Mouse (Mus musculus) midbrain, embryonic 12.5 days (tissue): Measurements from ENCODE around the gene Esp38. TPM values are rescaled to one million over a fixed set of nuclear protein-coding genes. Genes with fewer than 3 reads are reported as not detected.
"Not testable (repeated sequence)": the region's sequence is repeated elsewhere in the genome, so short reads cannot be mapped to it uniquely, and the experiment has no call there.

Source experiments
- ATAC-seq: fragments of 200-750 bp; cut with Nextera tagmentation; 2 replicates; pipeline ENCODE4 v1.8.0; 2017; ENCODE audit warnings: low read depth, moderate TSS enrichment, moderate library complexity; ENCODE audit not compliant: low FRiP score
- H3K27ac ChIP-seq: fragments of 300-500 bp; sonication (generic); replicated peaks from 2 replicates; pipeline ENCODE4 v1.5.1; 2016; ENCODE audit warnings: mild to moderate bottlenecking
- H3K27me3 ChIP-seq: fragments of 300-500 bp; sonication (generic); 2 replicates; pipeline ENCODE4 v1.6.1; 2016; ENCODE audit warnings: mild to moderate bottlenecking
- H3K36me3 ChIP-seq: fragments of 300-500 bp; sonication (generic); 2 replicates; pipeline ENCODE4 v1.6.1; 2016
- H3K4me1 ChIP-seq: fragments of 300-500 bp; sonication (generic); 2 replicates; pipeline ENCODE4 v1.6.1; 2016
- H3K4me2 ChIP-seq: fragments of 300-500 bp; sonication (generic); replicated peaks from 2 replicates; pipeline ENCODE4 v1.6.1; 2016; ENCODE audit warnings: mild to moderate bottlenecking, moderate library complexity
- H3K4me3 ChIP-seq: fragments of 300-500 bp; sonication (generic); 2 replicates; pipeline ENCODE4 v1.5.1; 2016; ENCODE audit warnings: mild to moderate bottlenecking
- H3K9ac ChIP-seq: fragments of 300-500 bp; sonication (generic); replicated peaks from 2 replicates; pipeline ENCODE4 v1.6.1; 2016; ENCODE audit warnings: mild to moderate bottlenecking, moderate library complexity
- H3K9me3 ChIP-seq: fragments of 300-500 bp; sonication (generic); 2 replicates; pipeline ENCODE4 v1.6.1; 2016; ENCODE audit warnings: mild to moderate bottlenecking
- WGBS: fragments of 180-500 bp; shearing (Covaris S2); methylation state at CpG from one replicate; pipeline ENCODE4 v1.1.7; 2016; 5-methylcytosine and 5-hydroxymethylcytosine counted together
- polyA plus RNA-seq: library from polyadenylated mRNA; unstranded; fragments of >200 nt; fragmentation: Nextera tagmentation; extraction: Ambion mirVana; gene quantifications from 2 replicates; pipeline ENCODE4 v1.2.1, GENCODE M21; 2016

Esp38 gene
- not detected in 2 replicates for polyA plus RNA-seq

DNA sequence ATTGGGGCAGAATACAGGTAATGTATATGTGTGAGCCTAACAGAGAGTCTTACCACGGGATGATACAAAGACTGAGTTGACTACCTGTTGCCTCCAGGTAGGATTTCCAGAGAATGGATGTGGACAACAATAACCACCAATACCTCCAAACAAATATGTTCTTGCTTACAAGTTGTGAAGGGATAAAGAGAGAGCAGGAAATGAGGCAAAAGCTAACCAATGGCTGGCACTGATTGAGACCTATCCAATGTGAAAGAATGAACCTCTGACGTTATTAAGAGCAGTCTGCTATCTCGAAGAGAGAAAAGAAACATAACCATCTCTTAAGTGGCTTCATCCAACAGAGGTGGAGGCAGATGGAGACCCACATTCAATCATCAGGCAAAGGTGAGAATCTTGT is at the start of gene Esp38:
Esp38 (plus strand) TSS at position 301 of the 400 bp plus-strand sequence.
- no peak for ATAC-seq
- Histone ChIP-seq H3K9me3 (no peaks in the 10 kb centered on the region), H3K27ac (no peak within 1 kb of the TSS), H3K27me3 (no peaks in the 10 kb centered on the region), H3K36me3 (no peaks in the 10 kb centered on the region), H3K9ac (no peak within 1 kb of the TSS), H3K4me3 (no peak within 1 kb of the TSS), H3K4me1 (no peaks in the 10 kb centered on the region), H3K4me2 (no peak within 1 kb of the TSS)
- WGBS, result 87% methylated on average over 3 of the region's 3 CpGs

DNA sequence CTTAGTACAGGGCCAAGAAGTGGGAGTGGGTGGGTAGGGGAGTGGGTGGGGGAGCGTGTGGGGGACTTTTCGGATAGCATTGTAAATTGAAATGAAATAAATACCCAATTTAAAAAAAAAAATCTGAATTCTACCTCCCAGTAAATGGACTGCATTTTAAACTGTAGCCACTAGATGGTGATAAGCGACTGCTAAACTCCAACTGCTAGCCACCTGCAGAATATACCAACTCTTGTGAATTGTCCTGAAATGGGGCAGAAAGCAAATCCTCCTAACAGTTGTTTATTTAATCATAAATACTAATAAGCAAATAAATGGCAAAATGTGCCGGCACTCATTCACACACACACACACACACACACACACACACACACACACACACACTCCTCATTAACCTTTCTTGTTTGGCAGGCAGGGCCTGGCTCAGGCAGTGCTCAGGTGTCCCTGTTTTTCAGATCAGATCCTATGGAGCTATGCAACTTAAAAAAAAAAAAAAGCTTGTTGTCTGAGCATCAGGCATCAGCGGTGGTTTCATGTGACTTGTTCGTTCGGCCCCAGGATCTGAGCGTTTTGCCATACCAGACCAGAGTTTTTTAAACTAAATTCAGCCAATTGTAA is 47.3 kb upstream of the Esp38 start:
- H3K9me3 ChIP-seq, H3K4me3 ChIP-seq, H3K9ac ChIP-seq, H3K4me1 ChIP-seq, H3K27ac ChIP-seq, H3K36me3 ChIP-seq, H3K27me3 ChIP-seq, H3K4me2 ChIP-seq: not testable (repeated sequence)
- ATAC-seq, result peak; percentile 71
- 60% methylated on average over 8 of the region's 8 CpGs for WGBS

Other genes with a start within 250 kb of the Esp38 start
- not detected in 2 replicates for gene AC192777.2, start 144.9 kb downstream of the Esp38 start, polyA plus RNA-seq